Mouse (Mus musculus) frontal cortex, postnatal 10 days (tissue): ENCODE data around the gene Fam19a2.

ENCODE experiments used
- DNase-seq, 2 experiments: peaks; one replicate each; pipeline ENCODE4 v3.0.0; 2022; ENCODE audit warnings: low spot score in 2 of 2, mixed read lengths in 1 of 2

Gene Fam19a2

GRCm38 (mm10) chr10:123548391-123548790 lies 284.6 kb downstream of the Fam19a2 start:
- no peak for DNase-seq

DNA sequence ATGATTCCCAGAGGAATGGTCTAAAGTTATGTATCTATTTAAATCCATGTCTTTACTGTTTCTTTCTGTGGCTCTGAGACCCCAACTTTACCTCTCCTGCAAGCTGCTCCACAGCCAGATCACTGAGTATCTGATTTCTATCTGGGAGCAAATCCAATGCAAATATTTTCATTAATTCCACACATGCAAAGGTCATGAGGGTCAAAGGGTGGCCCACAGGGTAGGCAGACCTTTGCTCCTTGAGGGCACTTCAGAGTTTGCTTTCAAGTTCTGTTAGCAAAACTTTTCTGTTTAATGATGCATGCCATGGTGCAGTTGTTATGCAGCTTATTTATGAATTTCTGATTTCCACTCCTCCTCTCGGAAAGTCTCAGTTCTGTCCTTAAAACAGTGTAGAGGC lies 303.9 kb downstream of the Fam19a2 start:
- DNase-seq = no peak

- DNase-seq = no peak
Observed at GRCm38 (mm10) chr10:123570616-123571188, 306.9 kb downstream of the Fam19a2 start.

GRCm38 (mm10) chr10:123572342-123573070 lies 308.7 kb downstream of the Fam19a2 start:
- no peak for DNase-seq

GRCm38 (mm10) chr10:123577823-123578222 lies 314.0 kb downstream of the Fam19a2 start:
- no peak for DNase-seq

- no peak for DNase-seq
Observed at GRCm38 (mm10) chr10:123579012-123579411, 315.2 kb downstream of the Fam19a2 start.

DNA sequence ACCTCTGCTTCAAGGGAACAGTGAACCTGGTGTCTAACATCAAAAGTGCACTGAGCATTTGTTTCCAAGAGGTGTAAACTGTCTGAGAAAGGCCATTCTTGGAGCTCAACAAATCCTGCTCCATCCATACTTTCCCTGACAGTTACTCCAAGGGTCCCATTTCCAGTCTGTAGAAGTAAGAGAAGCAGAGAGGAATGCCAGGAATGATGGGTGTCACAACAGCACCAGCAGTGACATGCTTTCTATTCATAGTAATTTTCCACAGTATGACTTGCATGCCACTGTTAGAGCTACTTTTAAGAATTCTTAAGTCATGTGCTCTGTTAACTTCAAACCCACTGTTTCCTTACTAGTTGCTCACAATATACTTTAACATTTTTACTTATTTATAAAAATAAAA lies 331.2 kb downstream of the Fam19a2 start:
- DNase-seq = no peak

DNA sequence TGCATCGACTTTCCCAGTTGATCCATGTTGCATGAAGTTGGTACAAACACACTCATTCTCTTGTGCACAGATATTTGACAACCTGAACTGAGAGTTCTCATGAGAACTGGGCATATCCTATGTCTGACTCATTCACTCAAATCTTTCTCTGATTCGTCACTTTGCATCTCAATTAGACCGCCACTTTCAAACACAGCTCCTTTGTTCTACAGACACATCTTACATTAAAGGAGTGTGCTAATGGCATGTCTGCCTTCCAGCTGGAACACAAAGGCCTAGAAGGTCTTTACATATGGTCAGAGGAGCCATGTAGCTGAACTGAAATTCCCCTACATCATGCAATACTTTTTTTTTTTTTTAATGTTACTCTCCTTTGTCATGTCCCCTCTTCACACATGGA lies 333.3 kb downstream of the Fam19a2 start:
- no peak for DNase-seq

DNA sequence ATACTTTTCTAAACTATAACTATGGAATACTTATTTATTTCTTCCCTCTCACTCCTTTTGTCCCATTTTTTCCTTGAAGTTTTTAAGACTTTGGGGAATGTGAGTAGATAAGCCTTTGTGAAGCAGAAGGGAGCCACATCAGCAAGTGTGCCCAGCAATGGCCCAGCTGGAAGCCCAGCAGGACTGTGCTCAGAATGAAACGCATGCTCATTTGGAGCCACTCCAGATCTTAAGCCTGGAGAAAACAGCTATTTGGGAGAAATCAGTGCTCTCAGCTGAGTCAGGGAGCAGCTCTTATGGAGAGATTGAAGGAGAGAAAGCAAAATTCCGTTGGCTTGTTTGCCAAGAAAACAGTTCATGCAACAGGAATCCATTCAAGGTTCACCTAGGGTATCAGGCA lies 341.9 kb downstream of the Fam19a2 start:
- DNase-seq = no peak

DNA sequence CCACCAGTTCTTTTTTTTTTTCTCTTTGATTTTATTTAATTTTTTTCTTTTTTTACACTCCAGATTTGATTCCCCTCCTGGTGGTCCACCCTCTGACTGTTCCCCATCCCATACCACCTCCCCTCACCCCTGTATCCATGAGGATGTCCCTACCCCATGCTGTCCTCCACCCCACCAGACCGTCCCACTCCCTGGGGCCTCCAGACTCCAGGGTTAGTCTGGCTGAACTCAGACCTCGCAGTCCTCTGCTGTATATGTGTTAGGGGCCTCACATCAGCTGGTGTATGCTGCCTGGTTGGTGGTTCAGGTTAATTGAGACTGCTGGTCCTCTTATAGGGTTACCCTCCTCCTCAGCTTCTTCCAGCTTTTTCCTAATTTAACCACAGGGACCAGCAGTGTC lies 362.9 kb downstream of the Fam19a2 start:
- DNase-seq = no peak

DNA sequence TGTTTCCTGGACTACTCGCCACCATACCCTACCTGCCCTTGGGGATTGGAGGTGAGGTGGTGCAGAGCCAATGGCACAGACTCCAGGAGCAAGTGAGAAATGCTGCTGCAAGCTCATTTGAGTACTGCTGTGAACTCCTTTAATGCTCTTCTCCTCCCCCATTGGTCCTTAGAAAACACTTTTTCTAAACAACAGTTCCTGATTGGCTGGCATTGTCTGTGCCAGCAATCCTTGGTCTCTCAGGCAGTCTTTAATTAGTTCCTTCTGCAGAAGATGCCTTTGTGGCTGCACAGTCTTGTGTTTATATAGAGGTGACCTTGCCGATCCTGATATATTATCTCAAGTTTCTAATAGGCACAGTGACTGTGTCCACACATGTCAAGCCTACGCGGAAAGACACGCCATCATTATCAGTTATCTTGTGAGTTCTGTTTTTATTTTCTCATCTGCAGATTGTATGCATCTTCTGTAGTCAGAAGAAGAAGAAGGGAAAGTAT lies 365.5 kb downstream of the Fam19a2 start:
- no peak for DNase-seq

GRCm38 (mm10) chr10:123632029-123632428 lies 368.2 kb downstream of the Fam19a2 start:
- DNase-seq = no peak

- DNase-seq = no peak
Observed at GRCm38 (mm10) chr10:123636655-123637054, 372.9 kb downstream of the Fam19a2 start.

DNA sequence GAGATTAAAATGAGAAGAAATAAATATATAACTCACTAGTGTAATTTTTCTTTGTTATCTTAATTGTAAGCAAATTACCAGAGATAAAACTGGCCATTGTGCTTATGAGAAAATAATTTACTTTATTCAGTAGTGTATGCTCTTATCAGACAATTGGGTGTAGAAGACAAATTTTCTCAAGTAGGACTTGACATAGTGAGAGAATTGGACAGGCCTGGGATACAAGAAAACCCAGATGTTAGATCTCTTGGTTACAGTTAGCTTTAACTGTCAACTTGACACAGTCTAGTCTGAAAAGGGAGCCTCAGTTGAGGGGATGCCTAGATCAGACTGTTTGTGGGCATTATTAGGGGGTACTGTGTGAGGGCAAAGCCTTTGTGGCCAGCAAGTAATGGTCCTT lies 373.7 kb downstream of the Fam19a2 start:
- DNase-seq = no peak

GRCm38 (mm10) chr10:123645568-123645967 lies 381.8 kb downstream of the Fam19a2 start:
- no peak for DNase-seq

DNA sequence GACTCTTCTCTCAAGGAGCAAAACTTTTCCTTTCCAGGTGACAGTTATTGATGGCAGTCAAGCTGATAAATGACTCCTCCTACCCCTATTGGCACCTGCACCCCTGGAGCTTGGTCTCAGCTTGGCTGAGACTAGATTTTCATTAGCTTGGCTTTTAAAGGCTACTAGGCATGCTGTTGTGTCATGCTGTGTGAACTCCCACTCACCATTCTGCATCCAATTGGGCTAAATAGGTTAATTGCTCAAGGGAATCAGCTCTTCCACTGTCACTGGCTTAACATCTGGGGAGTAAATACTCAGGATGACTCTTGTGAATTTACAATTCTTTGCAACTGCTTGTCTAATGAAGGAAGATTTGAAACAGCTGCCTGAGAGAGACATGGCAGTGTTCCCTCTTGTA lies 407.4 kb downstream of the Fam19a2 start:
- no peak for DNase-seq

- no peak for DNase-seq
Observed at GRCm38 (mm10) chr10:123678284-123678864, 414.6 kb downstream of the Fam19a2 start.

DNA sequence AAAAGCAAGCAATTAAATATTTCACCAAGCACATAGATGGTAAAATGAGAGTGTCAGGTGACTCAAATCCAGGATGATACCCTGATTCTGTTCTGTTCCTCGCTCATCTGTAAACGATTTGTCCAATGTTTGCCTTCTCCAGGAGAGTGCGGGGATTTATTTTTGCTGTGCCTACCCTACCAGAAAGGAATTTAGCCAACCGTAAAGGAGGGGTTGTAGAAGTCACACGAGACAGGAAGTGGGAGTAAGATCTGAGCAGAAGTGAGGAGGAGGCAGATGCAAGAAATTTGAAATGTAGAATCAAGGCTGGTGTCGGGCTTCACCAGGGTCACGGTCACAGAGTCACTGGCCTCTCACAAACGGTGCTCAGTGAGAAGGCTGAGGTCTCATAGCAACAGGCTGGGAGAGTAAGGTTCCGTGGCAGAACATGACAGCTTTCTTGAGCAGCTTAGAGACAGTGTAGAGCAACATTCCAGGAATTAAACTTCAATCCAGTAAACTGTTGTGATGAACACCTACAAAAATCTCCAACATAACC lies 419.0 kb downstream of the Fam19a2 start:
- no peak for DNase-seq

- DNase-seq = no peak
Observed at GRCm38 (mm10) chr10:123692186-123692925, 428.6 kb downstream of the Fam19a2 start.

- no peak for DNase-seq
Observed at GRCm38 (mm10) chr10:123692926-123693224, 429.1 kb downstream of the Fam19a2 start.

DNA sequence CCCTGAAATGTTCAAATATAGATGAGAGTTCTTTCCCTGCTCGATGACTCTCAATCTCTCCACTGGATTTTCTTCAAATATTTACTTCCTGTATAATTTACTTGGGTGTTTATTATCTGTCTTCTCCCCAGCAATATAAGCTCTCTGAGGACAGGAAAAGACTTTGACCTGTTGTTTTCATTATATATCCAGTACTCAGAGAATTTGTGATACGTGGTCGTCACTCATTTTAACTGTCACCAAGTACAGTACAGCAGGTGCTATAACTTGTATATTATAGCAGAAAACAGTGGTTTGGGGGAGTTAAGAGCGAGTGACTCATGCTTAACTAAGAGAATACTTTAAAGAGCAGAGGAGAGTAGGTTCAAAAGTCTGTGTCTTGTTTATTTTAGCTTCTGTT lies 438.8 kb downstream of the Fam19a2 start:
- DNase-seq = no peak

DNA sequence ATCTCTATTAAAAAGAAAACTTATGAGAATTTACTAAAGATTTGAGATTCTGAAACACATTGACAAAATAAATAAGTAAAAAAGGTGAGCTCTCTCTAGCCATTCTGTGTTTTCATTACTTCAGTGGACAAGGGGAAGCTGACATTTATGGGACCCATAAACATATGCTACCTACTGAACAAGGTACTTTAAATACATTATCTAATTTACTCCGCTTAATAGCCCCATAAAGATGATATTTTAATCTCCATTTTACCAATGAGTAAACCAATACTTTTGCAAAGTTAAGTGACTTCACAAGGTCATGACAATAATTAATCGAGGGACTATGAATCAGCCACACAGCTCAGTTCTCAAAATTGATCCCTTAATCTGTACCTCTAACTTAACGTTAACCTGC lies 443.2 kb downstream of the Fam19a2 start:
- DNase-seq = no peak
